Mouse (Mus musculus): ENCODE measurements at regions not wholly inside any gene's neighbourhood (a gene's known extent, or its start where the extent isn't known, plus 50 kb on each side); places are given as distances from the start of the nearest gene placed in this dataset.
"Not testable (repeated sequence)": the region's sequence is repeated elsewhere in the genome, so short reads cannot be mapped to it uniquely, and the experiment has no call there.

GRCm38 (mm10) chr1:194437301-194437700 is 180.7 kb upstream of the Plxna2 start:
- no peak for DNase-seq (ENCODE audit: low read depth)

- DNase-seq (ENCODE audit: low read depth): no peak
Measured at GRCm38 (mm10) chr1:194435060-194435459, 183.0 kb upstream of the Plxna2 start.

GRCm38 (mm10) chr1:194428586-194428985 is 189.4 kb upstream of the Plxna2 start:
- DNase-seq (ENCODE audit: low read depth): no peak

- DNase-seq (ENCODE audit: low read depth): peak; percentile 58
Measured at GRCm38 (mm10) chr1:194426293-194426692, 191.7 kb upstream of the Plxna2 start.

- no peak for DNase-seq (ENCODE audit: low read depth)
Measured at GRCm38 (mm10) chr1:194424201-194424600, 193.8 kb upstream of the Plxna2 start.

GRCm38 (mm10) chr1:194412193-194412592 is 205.8 kb upstream of the Plxna2 start:
- DNase-seq (ENCODE audit: low read depth): no peak

GRCm38 (mm10) chr1:194411788-194412187 is 206.2 kb upstream of the Plxna2 start:
- peak; percentile 44 for DNase-seq (ENCODE audit: low read depth)

GRCm38 (mm10) chr1:194399281-194399680 is 218.7 kb upstream of the Plxna2 start:
- no peak for DNase-seq (ENCODE audit: low read depth)

- DNase-seq (ENCODE audit: low read depth): no peak
Measured at GRCm38 (mm10) chr1:194396754-194397460, 221.1 kb upstream of the Plxna2 start.

- no peak for DNase-seq (ENCODE audit: low read depth)
Measured at GRCm38 (mm10) chr1:194393720-194394119, 224.3 kb upstream of the Plxna2 start.

- no peak for DNase-seq (ENCODE audit: low read depth)
Measured at GRCm38 (mm10) chr1:194390202-194390601, 227.8 kb upstream of the Plxna2 start.

GRCm38 (mm10) chr1:194378135-194378534 is 239.9 kb upstream of the Plxna2 start:
- no peak for DNase-seq (ENCODE audit: low read depth)

GRCm38 (mm10) chr1:194373511-194373910 is 244.5 kb upstream of the Plxna2 start:
- not testable (repeated sequence) for DNase-seq (ENCODE audit: low read depth)

- DNase-seq (ENCODE audit: low read depth): no peak
Measured at GRCm38 (mm10) chr1:194363917-194364316, 254.1 kb upstream of the Plxna2 start.

GRCm38 (mm10) chr1:194363129-194363768 is 254.8 kb upstream of the Plxna2 start:
- DNase-seq (ENCODE audit: low read depth): no peak

- DNase-seq (ENCODE audit: low read depth): no peak
Measured at GRCm38 (mm10) chr1:194362298-194362697, 255.7 kb upstream of the Plxna2 start.

GRCm38 (mm10) chr1:194361316-194361715 is 256.7 kb upstream of the Plxna2 start:
- DNase-seq (ENCODE audit: low read depth): no peak

- DNase-seq (ENCODE audit: low read depth): no peak
Measured at GRCm38 (mm10) chr1:194354332-194355120, 263.5 kb upstream of the Plxna2 start.

GRCm38 (mm10) chr1:194345304-194346033 is 272.5 kb upstream of the Plxna2 start:
- no peak for DNase-seq (ENCODE audit: low read depth)

GRCm38 (mm10) chr1:194342568-194342967 is 275.4 kb upstream of the Plxna2 start:
- DNase-seq (ENCODE audit: low read depth): no peak

- no peak for DNase-seq (ENCODE audit: low read depth)
Measured at GRCm38 (mm10) chr1:194341758-194342157, 276.3 kb upstream of the Plxna2 start.
